Mouse (Mus musculus) frontal cortex, postnatal 36 days (tissue): ENCODE data around the gene Lyst.

ENCODE experiments used
- DNase-seq, 2 experiments: peaks; one replicate each; pipeline ENCODE4 v3.0.0; 2022; ENCODE audit warnings: low spot score in 2 of 2

Gene Lyst

DNA sequence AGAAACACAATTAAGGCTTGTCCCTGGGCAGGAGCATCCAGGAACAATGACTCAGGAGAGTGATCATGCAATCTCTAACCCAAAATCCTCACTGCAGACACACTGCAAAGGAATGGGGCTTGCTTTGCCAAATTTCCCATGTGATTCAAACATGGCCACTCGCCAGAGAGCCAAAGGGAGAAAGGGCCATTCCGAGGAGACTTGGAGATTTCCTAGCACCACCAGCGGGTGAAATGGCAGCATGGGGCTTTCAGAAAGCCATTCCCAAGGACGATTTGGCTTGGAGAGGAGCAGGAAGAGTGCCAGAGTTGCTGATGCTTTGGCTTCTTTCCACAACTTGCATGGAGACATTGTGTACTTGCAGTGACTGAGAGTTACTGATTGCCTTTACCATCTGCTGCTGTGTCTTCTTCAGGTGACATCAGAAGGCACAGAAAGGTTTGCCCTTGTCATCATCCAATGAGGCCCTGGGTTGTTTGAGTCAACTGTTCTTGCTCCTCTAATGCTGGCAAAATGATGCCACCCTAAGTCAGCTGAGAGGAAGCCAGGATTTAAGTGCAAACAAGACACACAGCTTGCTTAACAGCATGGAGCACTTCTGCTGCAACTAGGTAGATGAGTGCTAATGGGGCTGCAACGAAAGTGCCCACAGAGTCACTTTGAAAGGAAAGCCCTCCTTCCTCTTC, 16.5 kb upstream of the Lyst start:
- peak; percentile 36 to 41 for DNase-seq

GRCm38 (mm10) chr13:13574258-13574870, 15.8 kb upstream of the Lyst start:
- peak; percentile 55 to 61 for DNase-seq

DNA sequence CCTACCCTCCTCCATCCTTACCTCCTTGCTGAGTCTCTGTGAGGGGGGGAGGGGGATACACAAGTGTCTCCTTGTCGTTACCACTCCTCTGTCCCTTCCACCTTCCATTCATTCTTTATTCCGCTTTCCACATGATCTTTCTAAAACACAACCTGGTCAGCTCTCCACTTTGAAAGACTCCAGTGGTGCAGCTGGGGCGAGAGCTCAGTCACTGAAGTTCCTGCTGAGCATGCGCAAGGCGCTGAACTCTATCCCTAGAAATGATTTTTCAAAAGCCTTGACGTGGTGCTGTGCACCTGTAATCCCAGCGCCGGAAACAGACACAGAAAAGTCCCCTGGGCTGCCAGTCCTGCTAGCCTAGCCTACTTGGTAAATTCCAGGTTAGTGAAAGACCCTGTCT, 15.1 kb upstream of the Lyst start:
- DNase-seq, result no peak

DNA sequence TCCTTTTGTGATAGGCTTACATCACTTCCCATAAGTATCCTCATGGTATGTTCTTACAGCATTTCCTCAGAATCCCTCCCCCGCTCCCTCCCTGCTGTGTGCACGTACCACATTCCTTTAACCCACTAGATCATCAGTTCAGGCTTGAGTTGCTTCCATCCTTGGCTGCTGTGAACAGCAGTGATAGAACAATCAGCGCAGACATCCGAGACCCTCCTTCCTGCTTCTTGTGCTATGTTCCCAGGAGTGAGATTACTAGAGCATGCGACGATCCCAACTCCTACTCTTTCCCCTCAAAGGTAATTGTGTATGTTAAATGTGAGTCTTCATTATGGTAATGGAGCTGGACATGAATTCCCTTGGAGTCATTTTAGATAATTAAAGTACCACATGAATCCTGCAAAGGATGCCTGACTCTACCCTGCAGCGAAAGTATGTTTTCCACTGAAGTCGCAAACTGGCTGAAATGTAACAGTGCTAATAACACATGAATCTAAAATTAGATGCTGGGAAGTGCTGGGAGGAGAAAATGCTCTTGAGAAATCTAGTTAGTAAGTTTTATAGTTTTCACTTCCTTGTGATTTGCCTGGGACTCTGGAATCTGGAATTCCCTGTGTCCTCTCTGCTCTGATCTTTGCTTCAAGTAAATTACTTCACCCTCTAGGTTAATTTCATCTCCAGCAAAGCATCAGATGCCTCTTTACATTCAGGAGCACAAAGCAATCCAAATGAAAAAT, 13.6 kb upstream of the Lyst start:
- DNase-seq, result no peak

DNA sequence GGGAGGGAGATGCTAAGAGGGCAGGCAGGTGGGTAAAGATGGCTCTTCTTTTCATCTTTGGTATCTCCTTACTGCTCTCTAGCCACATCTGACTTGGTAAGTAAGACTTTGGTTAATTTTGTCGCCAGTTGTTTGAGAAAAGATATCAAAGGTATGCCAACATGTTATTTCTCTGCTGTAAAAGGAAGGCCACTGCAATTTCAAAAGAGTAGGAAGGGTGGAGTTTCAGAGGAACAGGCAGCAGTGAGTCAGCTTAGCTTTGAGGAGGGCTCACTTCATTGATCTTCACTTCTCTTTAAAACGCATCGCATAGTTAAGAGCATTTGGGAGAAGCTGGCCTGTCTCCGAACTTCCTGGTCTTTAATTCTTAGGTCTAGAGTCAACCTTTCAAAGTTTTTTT, 8.2 kb upstream of the Lyst start:
- no peak for DNase-seq

GRCm38 (mm10) chr13:13583473-13583872, 6.7 kb upstream of the Lyst start:
- no peak for DNase-seq

- DNase-seq, result no peak
These were observed 2.5 kb upstream of the Lyst start for GRCm38 (mm10) chr13:13587653-13588184.

DNA sequence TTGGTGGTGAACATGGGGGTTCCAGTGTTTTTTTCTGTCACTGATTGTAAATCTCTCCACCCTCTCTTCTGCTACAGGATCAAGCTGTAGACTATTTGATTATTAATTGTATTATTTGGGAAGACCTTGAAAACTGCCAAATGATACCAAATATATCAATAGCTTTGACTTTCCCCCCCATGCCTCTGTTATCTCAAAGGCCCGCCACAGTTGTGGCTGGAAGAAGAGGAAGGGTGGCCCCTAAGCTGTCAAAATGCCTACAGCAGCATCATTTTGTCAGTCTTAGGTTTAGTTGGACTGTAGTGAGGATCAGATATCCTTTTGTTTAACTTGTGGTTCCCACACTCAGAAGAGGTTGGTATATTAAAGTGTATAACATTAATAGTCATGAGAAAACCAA, 1.7 kb upstream of the Lyst start:
- no peak for DNase-seq

DNA sequence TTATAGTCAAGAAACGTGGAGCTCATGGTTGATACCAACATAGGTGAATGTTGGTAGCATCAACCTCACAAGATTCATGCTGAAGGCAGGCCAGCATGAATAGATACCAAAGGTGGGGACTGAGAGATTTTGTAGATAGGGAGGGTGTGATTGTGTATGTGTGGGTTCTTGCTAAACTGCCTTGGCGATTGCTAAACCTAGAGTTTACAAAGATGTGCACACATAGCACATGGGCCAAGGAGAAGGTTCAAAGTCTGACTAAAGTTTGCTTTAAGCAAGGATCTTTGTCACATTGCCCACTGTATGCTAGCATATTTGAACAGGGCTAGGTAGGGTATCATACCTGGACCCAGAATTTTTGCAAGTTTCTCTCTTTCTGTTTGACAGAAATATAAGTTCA, 1.2 kb upstream of the Lyst start:
- DNase-seq, result no peak

DNA sequence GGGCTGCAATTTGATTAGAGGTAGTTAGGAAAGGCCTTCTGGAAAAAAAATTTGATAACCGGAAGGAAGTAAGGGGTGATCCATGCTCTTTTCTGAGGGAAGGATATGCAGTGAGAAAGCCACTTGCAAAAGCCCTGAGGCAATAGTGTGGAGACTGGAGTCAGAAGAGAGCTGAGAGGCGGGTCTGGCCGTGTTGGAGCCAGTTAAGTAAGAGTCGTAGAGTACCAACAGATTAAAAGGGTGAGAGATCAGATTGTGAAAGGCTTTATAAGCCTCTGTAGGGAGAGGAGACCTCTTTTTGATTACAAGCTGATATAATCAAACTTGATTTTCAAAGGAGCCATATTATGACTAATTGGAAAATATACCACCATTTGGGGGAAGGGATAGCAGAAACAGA, 1.7 kb downstream of the Lyst start:
- no peak for DNase-seq

GRCm38 (mm10) chr13:13596424-13597044, 6.3 kb downstream of the Lyst start:
- DNase-seq, result no peak

GRCm38 (mm10) chr13:13597896-13598295, 7.7 kb downstream of the Lyst start:
- no peak for DNase-seq

DNA sequence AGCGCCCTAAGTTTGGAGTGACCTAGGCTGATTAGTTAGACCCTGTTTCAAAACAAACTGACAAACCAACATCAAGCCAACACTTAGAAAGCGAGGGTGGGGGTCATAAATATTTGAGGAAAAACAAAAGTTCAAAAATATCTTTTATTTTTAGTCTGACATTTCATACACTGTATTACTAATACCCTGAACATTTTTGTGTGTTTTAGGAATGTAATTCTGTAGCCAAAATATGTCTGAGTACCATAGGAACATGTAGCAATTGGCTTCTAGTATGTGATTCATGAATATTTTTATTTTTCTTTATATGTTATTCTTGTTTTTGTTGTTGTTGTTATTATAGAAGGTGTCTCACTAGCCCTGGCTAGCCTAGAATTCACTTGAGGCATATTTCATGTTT, 11.2 kb downstream of the Lyst start:
- DNase-seq, result no peak

GRCm38 (mm10) chr13:13606149-13606548, 16.0 kb downstream of the Lyst start:
- no peak for DNase-seq

DNA sequence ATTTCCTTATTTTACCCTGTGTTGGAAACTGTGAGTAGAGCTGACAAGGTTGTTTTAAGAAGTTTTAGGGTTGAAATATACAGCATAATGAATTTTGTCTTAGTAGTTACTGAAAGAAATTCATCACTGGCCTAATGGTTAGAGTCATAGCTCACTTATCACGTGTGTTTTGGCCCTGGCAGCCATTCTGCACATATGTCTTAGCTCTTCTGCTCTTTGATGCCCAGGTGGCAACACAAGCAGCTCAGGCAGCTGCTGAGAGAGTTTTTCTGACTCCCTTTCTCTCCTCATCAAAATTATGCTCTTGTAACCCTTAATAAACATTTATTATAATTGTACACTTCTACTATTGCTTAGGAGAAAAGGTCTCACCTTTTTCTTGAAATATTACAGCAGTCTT, 18.1 kb downstream of the Lyst start:
- DNase-seq, result no peak

GRCm38 (mm10) chr13:13609655-13610054, 19.5 kb downstream of the Lyst start:
- DNase-seq, result no peak

- peak in 1 of 2 experiments; percentile 23 for DNase-seq
These were observed 22.7 kb downstream of the Lyst start for GRCm38 (mm10) chr13:13612882-13613281.

DNA sequence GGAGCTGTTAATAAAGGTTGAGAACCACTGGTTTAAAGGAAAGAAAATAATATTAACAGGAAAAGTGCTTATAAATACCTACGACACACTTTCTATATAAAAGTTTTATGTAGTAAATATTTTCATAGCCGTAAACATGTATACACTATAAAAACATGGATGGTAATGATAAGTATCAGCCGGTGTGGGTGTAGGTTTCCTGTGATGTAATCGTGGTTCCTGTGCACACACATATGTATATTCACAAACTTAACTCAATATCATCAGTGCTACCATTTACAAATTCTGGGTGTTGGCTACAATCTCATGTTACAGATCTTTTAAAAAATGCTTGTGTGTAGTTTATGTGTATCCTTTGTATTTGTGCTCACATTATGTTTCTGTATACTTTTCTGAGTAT, 24.0 kb downstream of the Lyst start:
- DNase-seq, result no peak

GRCm38 (mm10) chr13:13621456-13621855, 31.3 kb downstream of the Lyst start:
- no peak for DNase-seq

GRCm38 (mm10) chr13:13622565-13622964, 32.4 kb downstream of the Lyst start:
- no peak for DNase-seq

GRCm38 (mm10) chr13:13633746-13634145, 43.5 kb downstream of the Lyst start:
- no peak for DNase-seq

DNA sequence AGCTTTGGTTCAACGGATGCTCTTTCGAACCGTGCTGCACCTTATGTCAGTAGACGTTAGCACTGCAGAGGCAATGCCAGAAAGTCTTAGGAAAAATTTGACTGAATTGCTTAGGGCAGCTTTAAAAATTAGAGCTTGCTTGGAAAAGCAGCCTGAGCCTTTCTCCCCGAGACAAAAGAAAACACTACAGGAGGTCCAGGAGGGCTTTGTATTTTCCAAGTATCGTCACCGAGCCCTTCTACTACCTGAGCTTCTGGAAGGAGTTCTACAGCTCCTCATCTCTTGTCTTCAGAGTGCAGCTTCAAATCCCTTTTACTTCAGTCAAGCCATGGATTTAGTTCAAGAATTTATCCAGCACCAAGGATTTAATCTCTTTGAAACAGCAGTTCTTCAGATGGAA, 44.5 kb downstream of the Lyst start:
- no peak for DNase-seq
